Mouse (Mus musculus): ENCODE results near the gene Rasgrp2.

GRCm38 (mm10) chr19:6382323-6382924 is 16.7 kb upstream of the Rasgrp2 start:
- TF ChIP-seq ZC3H11A (IDR thresholded peaks at IDR 0.05; ENCODE audit: borderline replicate concordance, low read depth, low read length) (no peak), CHD2 (IDR thresholded peaks at IDR 0.05; ENCODE audit: low read depth, low read length) (no peak), ZNF384 (IDR thresholded peaks at IDR 0.05; ENCODE audit: low read depth, low read length) (no peak)
